Mouse (Mus musculus): ENCODE measurements at regions not wholly inside any gene's neighbourhood (a gene's known extent, or its start where the extent isn't known, plus 50 kb on each side); places are given as distances from the start of the nearest gene placed in this dataset.

DNA sequence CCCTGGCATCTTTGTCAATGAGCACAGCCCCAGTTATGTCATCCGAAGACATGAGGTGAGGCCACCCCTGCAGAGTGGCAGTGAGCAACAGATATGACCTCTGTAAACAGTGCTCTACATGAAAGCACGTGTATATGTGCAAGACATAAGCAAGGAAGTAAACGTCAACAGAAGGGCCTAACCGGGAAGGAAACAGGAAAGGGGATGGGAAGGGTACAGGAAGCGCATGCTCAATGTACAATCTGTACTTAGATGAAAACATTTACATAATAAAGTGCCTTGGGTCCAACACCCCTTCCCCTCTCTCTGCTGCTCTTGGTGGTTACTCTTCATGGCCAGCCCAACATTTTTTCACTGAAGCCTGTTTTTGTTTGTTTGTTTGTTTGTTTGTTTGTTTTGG lies 143.3 kb upstream of the St6galnac5 start:
- TF ChIP-seq TCF12 (IDR thresholded peaks at IDR 0.05; ENCODE audit: low read depth, low read length): no peak
- TF ChIP-seq POLR2A (IDR thresholded peaks at IDR 0.05; ENCODE audit: low read depth, low read length): no peak
- no peak for TF ChIP-seq HCFC1 (IDR thresholded peaks at IDR 0.05; ENCODE audit: low read depth, low read length)
- no peak for TF ChIP-seq EP300 (IDR thresholded peaks at IDR 0.05; ENCODE audit: low read length)
- no peak for TF ChIP-seq PAX5 (IDR thresholded peaks at IDR 0.05; ENCODE audit: low read length)
- TF ChIP-seq ZC3H11A (IDR thresholded peaks at IDR 0.05; ENCODE audit: low read depth, low read length): no peak
- no peak for TF ChIP-seq CTCF (conservative IDR thresholded peaks at IDR 0.05 in 1 of 2, IDR thresholded peaks at IDR 0.05 in 1 of 2; ENCODE audit: low read depth in 2 of 2, low read length in 2 of 2)

Data from CH12.LX (cell line).